Mouse (Mus musculus) heart, postnatal 0 days (tissue): ENCODE measurements around the gene Dyrk4. TPM values are rescaled to one million over a fixed set of nuclear protein-coding genes. Genes with fewer than 3 reads are reported as not detected.

ENCODE experiments used
- ATAC-seq: fragments of 200-750 bp; cut with Nextera tagmentation; 2 replicates; pipeline ENCODE4 v1.8.0; 2017; ENCODE audit warnings: low read depth, moderate number of reproducible peaks, moderate library complexity; ENCODE audit not compliant: insufficient read depth
- DNase-seq: peaks from one replicate; pipeline ENCODE4 v3.0.0-alpha.2; 2016; ENCODE audit warnings: low spot score
- H3K27ac ChIP-seq: fragments of 300-500 bp; sonication (generic); 2 replicates; pipeline ENCODE4 v1.5.1; 2014; ENCODE audit warnings: low read depth, mild to moderate bottlenecking
- H3K27me3 ChIP-seq: fragments of 300-500 bp; sonication (generic); 2 replicates; pipeline ENCODE4 v1.6.1; 2014; ENCODE audit warnings: low read length, mixed read lengths; ENCODE audit not compliant: control insufficient read depth, insufficient read depth
- H3K36me3 ChIP-seq: fragments of 300-500 bp; sonication (generic); replicated peaks from 2 replicates; pipeline ENCODE4 v1.6.1; 2014; ENCODE audit warnings: low read length, mixed read lengths; ENCODE audit not compliant: control insufficient read depth, insufficient read depth
- H3K4me1 ChIP-seq: fragments of 300-500 bp; sonication (generic); 2 replicates; pipeline ENCODE4 v1.6.1; 2014; ENCODE audit warnings: antibody characterized with exemption; ENCODE audit not compliant: control insufficient read depth, insufficient read depth
- H3K4me2 ChIP-seq: fragments of 300-500 bp; sonication (generic); 2 replicates; pipeline ENCODE4 v1.6.1; 2014; ENCODE audit warnings: low read depth, mild to moderate bottlenecking, low read length, moderate library complexity
- H3K4me3 ChIP-seq: fragments of 300-500 bp; sonication (generic); 2 replicates; pipeline ENCODE4 v1.5.1; 2014; ENCODE audit warnings: low read depth, low read length
- H3K9ac ChIP-seq: fragments of 300-500 bp; sonication (generic); replicated peaks from 2 replicates; pipeline ENCODE4 v1.6.1; 2014; ENCODE audit warnings: low read depth, low read length, mixed read lengths
- H3K9me3 ChIP-seq: fragments of 300-500 bp; sonication (generic); replicated peaks from 2 replicates; pipeline ENCODE4 v1.6.1; 2016; ENCODE audit warnings: low read length; ENCODE audit not compliant: control insufficient read depth
- CTCF ChIP-seq: IDR thresholded peaks from 2 replicates; pipeline ENCODE4 v1.5.1; 2016; ENCODE audit warnings: antibody characterized with exemption, control low read depth, low read depth
- EP300 ChIP-seq: IDR thresholded peaks from 2 replicates; pipeline ENCODE4 v1.6.1; 2016; ENCODE audit warnings: antibody characterized with exemption, low read depth
- WGBS: fragments of 180-500 bp; shearing (Covaris S2); extraction: QIAGEN DNeasy Blood & Tissue Kit; methylation state at CpG from one replicate; pipeline ENCODE4 v1.1.7; 2014; 5-methylcytosine and 5-hydroxymethylcytosine counted together
- polyA plus RNA-seq: library from polyadenylated mRNA; unstranded; fragments of >200 nt; fragmentation: Nextera tagmentation; extraction: Ambion mirVana; gene quantifications from 2 replicates; pipeline ENCODE4 v1.2.1, GENCODE M21; 2015
- total RNA-seq: library from RNA; depleted of rRNA; stranded (reverse); fragments of >200 nt; gene quantifications from 2 replicates; pipeline ENCODE4 v1.2.3, GENCODE M21; 2014; ENCODE audit warnings: low replicate concordance

Gene Dyrk4
- total and polyA plus RNA-seq, 2 experiments from 2014 or later = 0.05 TPM; not detected in 1

DNA sequence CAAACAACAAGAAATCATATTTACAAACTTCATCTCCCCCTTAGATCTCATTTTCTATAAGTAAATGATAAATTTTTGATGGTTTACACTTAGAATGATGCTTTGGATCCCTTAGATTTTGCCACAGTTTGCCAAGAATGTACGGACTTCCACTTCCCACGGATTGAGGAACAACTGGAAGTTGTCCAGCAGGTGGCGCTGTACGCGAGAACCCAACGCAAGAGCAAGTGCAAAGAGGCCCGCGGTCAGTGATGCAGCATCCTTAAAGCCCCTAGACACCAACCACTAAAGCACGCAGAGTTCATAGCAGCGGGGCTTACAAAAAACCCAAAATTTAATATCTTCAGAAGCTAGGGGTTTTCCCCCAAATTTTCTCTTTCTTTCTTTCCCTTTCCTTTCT is 34.1 kb upstream of the Dyrk4 start:
- WGBS = 8% methylated on average over 10 of the region's 10 CpGs
- H3K36me3 ChIP-seq = peaks cover 36% of the 10 kb centered on the region
- no peaks in the 10 kb centered on the region for H3K4me1 ChIP-seq
- no peak overlapping the region for H3K27ac ChIP-seq
- DNase-seq (peak; percentile 60), ATAC-seq (no peak)
- no peaks in the 10 kb centered on the region for H3K27me3 ChIP-seq
- H3K4me2 ChIP-seq = no peak overlapping the region
- H3K4me3 ChIP-seq = no peak overlapping the region
- H3K9me3 ChIP-seq = no peaks in the 10 kb centered on the region
- TF ChIP-seq CTCF (peak; percentile 92), EP300 (no peak)
- no peak overlapping the region for H3K9ac ChIP-seq

DNA sequence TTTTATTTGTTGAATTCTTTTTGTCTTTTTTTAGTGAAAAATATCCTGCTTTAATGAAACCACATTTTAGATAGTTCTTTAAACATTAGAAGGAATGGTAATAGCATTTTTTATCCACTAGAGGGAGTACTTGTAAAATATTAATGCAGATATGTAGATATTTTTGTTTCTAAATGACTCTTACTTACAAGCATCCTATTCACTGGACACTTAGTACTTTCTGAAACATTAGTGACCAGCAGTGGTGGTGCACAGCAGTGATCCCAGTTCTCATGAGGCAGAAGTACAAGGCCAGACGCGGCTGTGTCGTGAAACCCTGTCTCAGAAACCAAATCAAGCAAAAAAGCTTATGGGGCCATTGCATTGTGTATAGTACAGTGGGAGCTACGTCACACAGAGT is 26.7 kb upstream of the Dyrk4 start:
- DNase-seq = peak; percentile 41
- no peaks in the 10 kb centered on the region for H3K4me1 ChIP-seq
- peaks cover 67% of the 10 kb centered on the region for H3K36me3 ChIP-seq
- no peaks in the 10 kb centered on the region for H3K9me3 ChIP-seq
- 92% methylated on average over 4 of the region's 4 CpGs for WGBS
- no peak for ATAC-seq
- H3K27me3 ChIP-seq = no peaks in the 10 kb centered on the region
- no peak overlapping the region for H3K27ac ChIP-seq
- H3K4me2 ChIP-seq = no peak overlapping the region
- H3K4me3 ChIP-seq = no peak overlapping the region
- H3K9ac ChIP-seq = no peak overlapping the region
- TF ChIP-seq CTCF (peak; percentile 37), EP300 (no peak)

DNA sequence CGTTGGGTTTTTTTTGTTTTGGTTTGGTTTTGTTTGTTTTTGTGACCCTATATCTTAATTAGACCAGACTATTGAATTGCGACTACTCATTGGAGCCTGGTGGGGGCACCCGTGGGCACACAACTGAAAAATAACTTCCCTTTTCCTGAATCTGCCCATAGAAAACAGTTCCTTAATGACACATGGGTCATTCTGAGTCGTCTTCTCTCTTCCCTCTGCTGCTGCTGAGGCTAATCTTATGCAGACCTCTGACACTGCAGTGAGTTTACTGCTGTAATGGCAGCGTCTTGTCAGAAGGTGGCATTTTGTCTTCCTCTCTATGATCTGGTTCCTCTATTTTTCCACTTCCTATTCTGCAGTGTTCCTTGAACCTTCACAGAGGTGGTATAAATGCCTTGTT is 18.8 kb upstream of the Dyrk4 start:
- H3K27me3 ChIP-seq = no peaks in the 10 kb centered on the region
- H3K27ac ChIP-seq = 0 out of 2 replicates have a peak overlapping the region, but pooled peaks have one; percentile 61
- H3K36me3 ChIP-seq = peaks cover 33% of the 10 kb centered on the region
- peak overlapping the region; percentile 71 for H3K4me3 ChIP-seq
- H3K9me3 ChIP-seq = no peaks in the 10 kb centered on the region
- 0 out of 2 replicates have a peak overlapping the region, but pooled peaks have one; percentile 71 for H3K9ac ChIP-seq
- 3% methylated on average over 5 of the region's 5 CpGs for WGBS
- DNase-seq = peak; percentile 11
- H3K4me1 ChIP-seq = peaks cover 20% of the 10 kb centered on the region
- peak overlapping the region; percentile 87 for H3K4me2 ChIP-seq
- no peak for ATAC-seq
- TF ChIP-seq CTCF = no peak; the same call in 1 of the 2 replicates
- no peak for TF ChIP-seq EP300

DNA sequence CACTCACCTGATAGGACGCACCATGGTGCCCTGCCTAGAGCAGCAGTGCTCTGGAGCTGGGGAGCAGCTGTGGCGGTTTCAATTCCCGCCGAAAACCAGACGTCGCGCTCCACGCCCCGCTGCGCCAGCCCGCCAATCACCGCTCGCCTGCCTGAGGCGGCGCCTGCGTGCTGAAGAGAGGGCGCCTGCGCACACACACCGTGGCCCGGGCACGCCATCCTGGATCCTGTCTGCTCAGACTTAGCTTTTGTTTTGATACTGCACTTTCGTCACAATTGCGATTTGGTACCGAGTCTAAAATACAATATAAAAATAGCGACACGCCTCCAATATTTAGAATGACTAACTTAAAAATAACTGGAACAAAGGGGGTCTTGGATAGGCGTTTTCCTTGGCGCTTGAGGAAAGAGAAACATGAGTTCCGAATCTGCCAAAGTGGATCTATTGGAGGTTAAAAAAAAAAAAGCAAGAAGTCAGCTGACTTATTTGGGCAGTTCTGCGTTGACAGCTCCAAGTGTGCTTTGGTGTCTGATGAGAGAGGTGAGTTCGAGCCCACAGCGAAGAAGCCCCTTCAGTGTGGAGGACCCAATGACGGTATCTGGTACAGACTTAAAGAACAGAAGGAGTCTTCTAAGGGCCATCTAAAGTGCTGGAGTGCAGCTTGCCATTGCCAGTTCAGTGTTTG is 18.0 kb upstream of the Dyrk4 start, which contains the start of the genes Rad51ap1 and D6Wsu163e:
Rad51ap1 (minus strand) TSS at position 101 of the 685 bp plus-strand sequence.
D6Wsu163e (plus strand) TSS at position 476 of the 685 bp plus-strand sequence.
- Histone ChIP-seq H3K9me3 (no peaks in the 10 kb centered on the region), H3K27me3 (no peaks in the 10 kb centered on the region), H3K36me3 (peaks cover 30% of the 10 kb centered on the region), H3K4me2 (peak within 1 kb of the TSS; percentile 87), H3K4me3 (peak within 1 kb of the TSS; percentile 71), H3K9ac (peak within 1 kb of the TSS; percentile 71), H3K27ac (peak within 1 kb of the TSS; percentile 61), H3K4me1 (peaks cover 20% of the 10 kb centered on the region)
- DNase-seq = peak; percentile 96
- WGBS = 1% methylated on average over 33 of the region's 33 CpGs
- TF ChIP-seq EP300 (peak; percentile 73; the same call in 1 of the 2 replicates), CTCF (no peak)
- peak; percentile 99 for ATAC-seq

DNA sequence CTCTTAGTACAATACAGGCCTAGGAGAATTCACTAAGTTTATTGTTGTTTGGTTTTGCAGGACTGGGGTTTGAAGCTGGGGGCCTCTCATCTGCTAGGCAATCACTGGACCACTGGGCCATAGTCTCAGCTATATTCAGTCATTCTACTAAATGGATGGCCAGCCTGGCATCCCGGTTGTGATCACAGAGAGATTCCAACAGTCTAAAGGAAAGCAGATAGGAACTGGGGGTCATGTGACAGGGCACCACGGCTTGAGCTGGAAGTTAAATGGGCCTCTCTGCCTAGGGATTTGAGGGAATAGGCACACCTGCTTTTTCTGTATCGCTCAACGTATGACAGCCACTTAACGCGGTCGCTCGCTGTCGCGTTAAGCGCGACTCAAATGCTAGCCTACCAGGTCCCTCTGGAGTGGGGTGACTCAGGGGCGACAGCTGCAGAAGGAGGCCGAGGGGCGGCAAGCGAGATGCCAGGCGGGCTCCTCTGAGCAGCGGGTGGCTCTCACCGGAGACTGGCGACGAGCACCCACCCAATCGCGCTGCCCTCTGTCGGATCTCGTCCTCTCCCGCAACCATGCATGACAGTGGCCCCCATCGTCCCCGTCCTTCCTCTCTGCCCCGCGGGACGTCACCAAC is 17.3 kb upstream of the Dyrk4 start:
- H3K4me3 ChIP-seq = peak overlapping the region; percentile 71
- no peaks in the 10 kb centered on the region for H3K27me3 ChIP-seq
- DNase-seq (no peak), ATAC-seq (peak; percentile 13)
- no peaks in the 10 kb centered on the region for H3K9me3 ChIP-seq
- TF ChIP-seq EP300 = no peak
- no peak for TF ChIP-seq CTCF
- H3K36me3 ChIP-seq = peaks cover 29% of the 10 kb centered on the region
- peak overlapping the region; percentile 87 for H3K4me2 ChIP-seq
- under 1% methylated on average over 31 of the region's 31 CpGs for WGBS
- peaks cover 20% of the 10 kb centered on the region for H3K4me1 ChIP-seq
- H3K9ac ChIP-seq = peak overlapping the region; percentile 71
- H3K27ac ChIP-seq = peak overlapping the region; percentile 10; the same call in 1 of the 2 replicates
